Mouse (Mus musculus) midbrain, embryonic 15.5 days (tissue): ENCODE measurements around the gene Klf13. TPM values are rescaled to one million over a fixed set of nuclear protein-coding genes. Genes with fewer than 3 reads are reported as not detected.
A peak's percentile ranks its signal among the peaks of the same experiment; 100 is the strongest.

Experiments
- ATAC-seq: fragments of 200-750 bp; cut with Nextera tagmentation; replicated peaks from 2 replicates; pipeline ENCODE4 v1.8.0; 2017; ENCODE audit warnings: moderate TSS enrichment
- H3K27ac ChIP-seq: fragments of 300-500 bp; sonication (generic); 2 replicates; pipeline ENCODE4 v1.5.1; 2015; ENCODE audit warnings: mild to moderate bottlenecking, inconsistent platforms
- H3K27me3 ChIP-seq: fragments of 300-500 bp; sonication (generic); replicated peaks from 2 replicates; pipeline ENCODE4 v1.6.1; 2015; ENCODE audit warnings: inconsistent platforms
- H3K36me3 ChIP-seq: fragments of 300-500 bp; sonication (generic); replicated peaks from 2 replicates; pipeline ENCODE4 v1.6.1; 2015; ENCODE audit warnings: inconsistent platforms
- H3K4me1 ChIP-seq: fragments of 300-500 bp; sonication (generic); 2 replicates; pipeline ENCODE4 v1.6.1; 2015; ENCODE audit warnings: inconsistent platforms
- H3K4me2 ChIP-seq: fragments of 300-500 bp; sonication (generic); 2 replicates; pipeline ENCODE4 v1.6.1; 2015; ENCODE audit warnings: inconsistent platforms, mild to moderate bottlenecking, moderate library complexity
- H3K4me3 ChIP-seq: fragments of 300-500 bp; sonication (generic); 2 replicates; pipeline ENCODE4 v1.5.1; 2015; ENCODE audit warnings: mild to moderate bottlenecking, inconsistent platforms
- H3K9ac ChIP-seq: fragments of 300-500 bp; sonication (generic); 2 replicates; pipeline ENCODE4 v1.6.1; 2015; ENCODE audit warnings: mild to moderate bottlenecking, inconsistent platforms
- H3K9me3 ChIP-seq: fragments of 300-500 bp; sonication (generic); 2 replicates; pipeline ENCODE4 v1.6.1; 2016; ENCODE audit warnings: inconsistent platforms
- WGBS: fragments of 180-500 bp; shearing (Covaris S2); methylation state at CpG from one replicate; pipeline ENCODE4 v1.1.7; 2015; ENCODE audit warnings: mixed read lengths; 5-methylcytosine and 5-hydroxymethylcytosine counted together
- polyA plus RNA-seq: library from polyadenylated mRNA; unstranded; fragments of >200 nt; fragmentation: Nextera tagmentation; extraction: Ambion mirVana; gene quantifications from 2 replicates; pipeline ENCODE4 v1.2.1, GENCODE M21; 2015

Klf13 gene
- polyA plus RNA-seq, 1 experiment from 2014 or later: 21.7 TPM

- Histone ChIP-seq H3K27me3 (no peaks in the 10 kb centered on the region), H3K9me3 (no peaks in the 10 kb centered on the region), H3K4me1 (peaks cover 46% of the 10 kb centered on the region), H3K9ac (no peak overlapping the region), H3K4me3 (no peak overlapping the region), H3K36me3 (no peaks in the 10 kb centered on the region), H3K27ac (peak overlapping the region; percentile 61), H3K4me2 (no peak overlapping the region)
- ATAC-seq: no peak
- 40% methylated on average over 10 of the region's 11 CpGs for WGBS
Measured at GRCm38 (mm10) chr7:63908496-63909285, 30.0 kb downstream of the Klf13 start.

- Histone ChIP-seq H3K9ac (no peak overlapping the region), H3K27me3 (no peaks in the 10 kb centered on the region), H3K4me3 (no peak overlapping the region), H3K27ac (peak overlapping the region; percentile 61; the same call in 1 of the 2 replicates), H3K4me2 (no peak overlapping the region), H3K9me3 (no peaks in the 10 kb centered on the region), H3K4me1 (peaks cover 44% of the 10 kb centered on the region), H3K36me3 (no peaks in the 10 kb centered on the region)
- no peak for ATAC-seq
- WGBS: 80% methylated on average over 5 of the region's 5 CpGs
Measured at GRCm38 (mm10) chr7:63907778-63908495, 30.8 kb downstream of the Klf13 start.

GRCm38 (mm10) chr7:63905642-63906041, 33.1 kb downstream of the Klf13 start:
- no peak for ATAC-seq

GRCm38 (mm10) chr7:63905190-63905589, 33.5 kb downstream of the Klf13 start:
- no peak overlapping the region for H3K27ac ChIP-seq
- WGBS: 87% methylated on average over 2 of the region's 2 CpGs
- no peaks in the 10 kb centered on the region for H3K36me3 ChIP-seq
- peaks cover 34% of the 10 kb centered on the region for H3K4me1 ChIP-seq
- H3K27me3 ChIP-seq: no peaks in the 10 kb centered on the region
- H3K9ac ChIP-seq: no peak overlapping the region
- no peak overlapping the region for H3K4me2 ChIP-seq
- no peak for ATAC-seq
- H3K9me3 ChIP-seq: no peaks in the 10 kb centered on the region
- H3K4me3 ChIP-seq: no peak overlapping the region

More at GRCm38 (mm10) chr7:63905642-63906041, 33.1 kb downstream of the Klf13 start:
- 96% methylated on average over 5 of the region's 5 CpGs for WGBS
- Histone ChIP-seq H3K36me3 (no peaks in the 10 kb centered on the region), H3K27ac (no peak overlapping the region), H3K4me1 (peaks cover 35% of the 10 kb centered on the region), H3K9me3 (no peaks in the 10 kb centered on the region), H3K4me3 (no peak overlapping the region), H3K27me3 (no peaks in the 10 kb centered on the region), H3K4me2 (no peak overlapping the region), H3K9ac (no peak overlapping the region)

- Histone ChIP-seq H3K9me3 (no peaks in the 10 kb centered on the region), H3K36me3 (no peaks in the 10 kb centered on the region), H3K4me3 (no peak overlapping the region), H3K4me1 (peaks cover 30% of the 10 kb centered on the region), H3K4me2 (no peak overlapping the region), H3K9ac (no peak overlapping the region), H3K27ac (no peak overlapping the region), H3K27me3 (no peaks in the 10 kb centered on the region)
- no peak for ATAC-seq
- WGBS: 73% methylated on average over 9 of the region's 9 CpGs
Measured at GRCm38 (mm10) chr7:63903635-63904380, 34.9 kb downstream of the Klf13 start.

- no peaks in the 10 kb centered on the region for H3K27me3 ChIP-seq
- peaks cover 25% of the 10 kb centered on the region for H3K4me1 ChIP-seq
- H3K9me3 ChIP-seq: no peaks in the 10 kb centered on the region
- H3K4me3 ChIP-seq: no peak overlapping the region
- H3K36me3 ChIP-seq: no peaks in the 10 kb centered on the region
- H3K4me2 ChIP-seq: no peak overlapping the region
- no peak overlapping the region for H3K27ac ChIP-seq
- no peak for ATAC-seq
- 49% methylated on average over 3 of the region's 3 CpGs for WGBS
- no peak overlapping the region for H3K9ac ChIP-seq
Measured at GRCm38 (mm10) chr7:63902604-63903210, 36.0 kb downstream of the Klf13 start.

GRCm38 (mm10) chr7:63901942-63902341, 36.8 kb downstream of the Klf13 start:
- Histone ChIP-seq H3K9ac (no peak overlapping the region), H3K4me3 (no peak overlapping the region), H3K36me3 (no peaks in the 10 kb centered on the region), H3K27ac (no peak overlapping the region), H3K27me3 (no peaks in the 10 kb centered on the region), H3K4me2 (no peak overlapping the region), H3K4me1 (peaks cover 33% of the 10 kb centered on the region), H3K9me3 (no peaks in the 10 kb centered on the region)
- WGBS: 61% methylated on average over 3 of the region's 3 CpGs
- ATAC-seq: no peak

- H3K36me3 ChIP-seq: no peaks in the 10 kb centered on the region
- peaks cover 39% of the 10 kb centered on the region for H3K4me1 ChIP-seq
- ATAC-seq: peak; percentile 11; the same call in 1 of the 2 replicates
- no peak overlapping the region for H3K4me2 ChIP-seq
- no peak overlapping the region for H3K9ac ChIP-seq
- no peak overlapping the region for H3K27ac ChIP-seq
- WGBS: 57% methylated on average over 11 of the region's 11 CpGs
- no peaks in the 10 kb centered on the region for H3K9me3 ChIP-seq
- no peak overlapping the region for H3K4me3 ChIP-seq
- no peaks in the 10 kb centered on the region for H3K27me3 ChIP-seq
Measured at GRCm38 (mm10) chr7:63901346-63901745, 37.4 kb downstream of the Klf13 start.

- peaks cover 41% of the 10 kb centered on the region for H3K4me1 ChIP-seq
Measured at GRCm38 (mm10) chr7:63900411-63900810, 38.3 kb downstream of the Klf13 start.

GRCm38 (mm10) chr7:63899925-63900324, 38.8 kb downstream of the Klf13 start:
- H3K4me2 ChIP-seq: no peak overlapping the region
- 90% methylated on average over 8 of the region's 8 CpGs for WGBS
- H3K27me3 ChIP-seq: no peaks in the 10 kb centered on the region
- ATAC-seq: no peak
- H3K4me3 ChIP-seq: no peak overlapping the region
- no peak overlapping the region for H3K9ac ChIP-seq
- H3K9me3 ChIP-seq: no peaks in the 10 kb centered on the region
- peaks cover 41% of the 10 kb centered on the region for H3K4me1 ChIP-seq
- H3K36me3 ChIP-seq: no peaks in the 10 kb centered on the region
- H3K27ac ChIP-seq: no peak overlapping the region

More at GRCm38 (mm10) chr7:63900411-63900810, 38.3 kb downstream of the Klf13 start:
- no peak for ATAC-seq
- WGBS: 89% methylated on average over 2 of the region's 2 CpGs
- no peaks in the 10 kb centered on the region for H3K27me3 ChIP-seq
- H3K9me3 ChIP-seq: no peaks in the 10 kb centered on the region
- no peak overlapping the region for H3K4me3 ChIP-seq
- H3K27ac ChIP-seq: no peak overlapping the region
- no peaks in the 10 kb centered on the region for H3K36me3 ChIP-seq
- H3K9ac ChIP-seq: no peak overlapping the region
- no peak overlapping the region for H3K4me2 ChIP-seq

- Histone ChIP-seq H3K9ac (no peak overlapping the region), H3K4me1 (peaks cover 41% of the 10 kb centered on the region), H3K9me3 (no peaks in the 10 kb centered on the region), H3K27me3 (no peaks in the 10 kb centered on the region), H3K27ac (no peak overlapping the region), H3K36me3 (no peaks in the 10 kb centered on the region), H3K4me2 (no peak overlapping the region), H3K4me3 (no peak overlapping the region)
- ATAC-seq: no peak
- 90% methylated on average over 6 of the region's 6 CpGs for WGBS
Measured at GRCm38 (mm10) chr7:63898201-63898600, 40.5 kb downstream of the Klf13 start.

- no peak overlapping the region for H3K27ac ChIP-seq
- peaks cover 39% of the 10 kb centered on the region for H3K4me1 ChIP-seq
- H3K9ac ChIP-seq: no peak overlapping the region
Measured at GRCm38 (mm10) chr7:63897655-63898054, 41.1 kb downstream of the Klf13 start.

More at GRCm38 (mm10) chr7:63897655-63898054, 41.1 kb downstream of the Klf13 start:
- ATAC-seq: peak; percentile 1; the same call in 1 of the 2 replicates
- Histone ChIP-seq H3K27me3 (no peaks in the 10 kb centered on the region), H3K4me3 (no peak overlapping the region), H3K36me3 (no peaks in the 10 kb centered on the region), H3K4me2 (peak overlapping the region; percentile 64), H3K9me3 (no peaks in the 10 kb centered on the region)
- 61% methylated on average over 3 of the region's 3 CpGs for WGBS
